Mouse (Mus musculus) ES-Bruce4 (cell line): ENCODE results near the gene Plekha1.

ENCODE experiments used
- CTCF ChIP-seq: IDR thresholded peaks from one replicate; pipeline ENCODE4 v1.8.1; 2011; ENCODE audit warnings: low read depth, low read length
- EP300 ChIP-seq: IDR thresholded peaks from 2 replicates; pipeline ENCODE4 v1.6.1; 2011; ENCODE audit warnings: low read depth, low read length; ENCODE audit not compliant: insufficient read depth
- POLR2A ChIP-seq: IDR thresholded peaks from one replicate; pipeline ENCODE4 v1.8.1; 2011; ENCODE audit warnings: low read length; ENCODE audit not compliant: insufficient read depth

DNA sequence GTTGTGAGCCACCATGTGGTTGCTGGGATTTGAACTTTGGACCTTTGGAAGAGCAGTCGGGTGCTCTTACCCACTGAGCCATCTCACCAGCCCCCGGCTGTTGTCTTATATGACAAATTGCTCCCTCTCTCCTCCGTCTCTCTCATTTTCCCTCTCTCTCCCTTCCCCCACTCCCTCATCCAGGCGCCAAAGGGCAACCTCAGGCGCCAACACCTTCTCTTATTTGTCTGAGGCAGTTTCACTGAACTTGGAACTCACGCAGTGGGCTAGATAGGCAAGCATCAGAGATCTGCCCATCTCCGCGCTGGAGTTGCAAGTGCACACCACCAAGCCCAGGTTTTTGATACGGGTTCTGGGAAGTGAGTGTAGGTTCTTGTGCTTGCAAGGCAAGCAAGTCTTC lies 29.5 kb upstream of the Plekha1 start:
- TF ChIP-seq CTCF, result no peak
- TF ChIP-seq POLR2A, result no peak
- no peak for TF ChIP-seq EP300
